Mouse (Mus musculus) limb, embryonic 15.5 days (tissue): ENCODE measurements around the gene St6galnac6. TPM values are rescaled to one million over a fixed set of nuclear protein-coding genes. Genes with fewer than 3 reads are reported as not detected.
A peak's percentile ranks its signal among the peaks of the same experiment; 100 is the strongest.

Source experiments
- ATAC-seq: fragments of 200-750 bp; cut with Nextera tagmentation; 2 replicates; pipeline ENCODE4 v1.8.0; 2017; ENCODE audit warnings: low read depth, moderate TSS enrichment; ENCODE audit not compliant: insufficient number of reproducible peaks, low FRiP score, low TSS enrichment
- H3K27ac ChIP-seq: fragments of 300-500 bp; sonication (generic); 2 replicates; pipeline ENCODE4 v1.5.1; 2015; ENCODE audit warnings: moderate library complexity, mild to moderate bottlenecking, inconsistent platforms
- H3K27me3 ChIP-seq: fragments of 300-500 bp; sonication (generic); 2 replicates; pipeline ENCODE4 v1.6.1; 2015; ENCODE audit warnings: inconsistent platforms
- H3K36me3 ChIP-seq: fragments of 300-500 bp; sonication (generic); 2 replicates; pipeline ENCODE4 v1.6.1; 2015; ENCODE audit warnings: inconsistent platforms
- H3K4me1 ChIP-seq: fragments of 300-500 bp; sonication (generic); 2 replicates; pipeline ENCODE4 v1.6.1; 2015; ENCODE audit warnings: inconsistent platforms
- H3K4me2 ChIP-seq: fragments of 300-500 bp; sonication (generic); 2 replicates; pipeline ENCODE4 v1.6.1; 2015; ENCODE audit warnings: mild to moderate bottlenecking, inconsistent platforms
- H3K4me3 ChIP-seq: fragments of 300-500 bp; sonication (generic); 2 replicates; pipeline ENCODE4 v1.5.1; 2015; ENCODE audit warnings: mild to moderate bottlenecking, inconsistent platforms
- H3K9ac ChIP-seq: fragments of 300-500 bp; sonication (generic); 2 replicates; pipeline ENCODE4 v1.6.1; 2015; ENCODE audit warnings: inconsistent platforms
- H3K9me3 ChIP-seq: fragments of 300-500 bp; sonication (generic); 2 replicates; pipeline ENCODE4 v1.6.1; 2016; ENCODE audit warnings: inconsistent platforms
- WGBS: fragments of 180-500 bp; shearing (Covaris S2); methylation state at CpG from one replicate; pipeline ENCODE4 v1.1.7; 2015; 5-methylcytosine and 5-hydroxymethylcytosine counted together
- polyA plus RNA-seq: library from polyadenylated mRNA; unstranded; fragments of >200 nt; fragmentation: Nextera tagmentation; extraction: Ambion mirVana; gene quantifications from 2 replicates; pipeline ENCODE4 v1.2.1, GENCODE M21; 2015

St6galnac6 gene
- polyA plus RNA-seq, 1 experiment from 2014 or later = 27.1 TPM

DNA sequence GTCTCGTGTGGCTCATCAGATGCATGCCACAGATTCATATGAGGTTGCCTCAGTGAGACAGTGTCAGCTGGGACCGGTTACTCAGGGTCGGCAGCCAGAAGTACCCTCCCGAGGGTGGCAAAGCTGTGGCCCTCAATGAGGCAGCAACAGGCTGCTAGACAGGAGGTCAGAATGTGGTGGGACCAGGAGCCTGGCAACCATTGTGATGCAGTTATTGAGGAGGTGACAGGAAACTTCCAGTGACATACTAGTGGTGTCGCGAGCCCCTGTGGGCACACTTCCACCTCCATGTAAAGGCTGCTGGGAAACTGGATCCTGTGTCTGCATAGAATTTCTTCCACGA lies 22.0 kb downstream of the St6galnac6 start, which contains the start of gene Ak1:
TSS of gene Ak1 (plus strand) at position 242 of the 343 bp plus-strand sequence.
- H3K4me2 ChIP-seq = no peak within 1 kb of the TSS
- peaks cover 55% of the 10 kb centered on the region for H3K4me1 ChIP-seq
- peak within 1 kb of the TSS; percentile 69 for H3K27ac ChIP-seq
- WGBS = 22% methylated on average over 7 of the region's 7 CpGs
- 0 out of 2 replicates have a peak, but pooled peaks cover 3% of the 10 kb centered on the region for H3K9me3 ChIP-seq
- no peak within 1 kb of the TSS for H3K9ac ChIP-seq
- H3K4me3 ChIP-seq = no peak within 1 kb of the TSS
- no peaks in the 10 kb centered on the region for H3K27me3 ChIP-seq
- H3K36me3 ChIP-seq = peaks cover 22% of the 10 kb centered on the region
- no peak for ATAC-seq

DNA sequence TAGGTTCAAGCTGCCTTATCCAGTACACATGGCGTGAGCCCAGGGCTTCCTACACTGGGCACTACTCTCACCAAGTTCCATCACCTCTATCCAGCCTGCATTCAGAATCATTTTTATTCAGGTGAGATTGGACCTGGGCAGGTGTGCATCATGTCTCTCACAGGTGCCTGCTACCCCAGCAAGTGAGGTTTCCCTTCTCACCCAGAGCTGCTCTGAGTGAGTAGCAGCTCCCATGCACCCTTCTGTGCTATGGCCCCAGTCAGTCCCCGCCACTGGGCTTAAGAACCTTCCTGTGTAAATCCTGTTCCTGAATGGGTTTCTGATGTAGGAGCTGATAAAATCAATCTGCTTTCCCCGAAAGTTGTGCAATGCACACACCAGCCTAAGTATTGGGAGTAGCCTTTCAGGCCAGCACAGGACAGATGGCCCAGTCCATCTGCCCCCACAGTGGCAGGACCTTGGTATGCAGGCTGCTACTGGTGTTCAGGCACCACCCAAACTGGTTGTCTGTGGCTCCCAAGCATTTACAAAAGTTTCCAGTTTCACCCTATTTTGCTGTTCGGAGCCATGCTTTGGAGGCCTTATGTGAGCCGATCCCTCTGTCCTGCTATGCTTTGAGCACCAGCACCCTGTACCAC lies 24.7 kb downstream of the St6galnac6 start:
- H3K9me3 ChIP-seq = no peaks in the 10 kb centered on the region
- H3K4me2 ChIP-seq = no peak overlapping the region
- no peak overlapping the region for H3K9ac ChIP-seq
- H3K27ac ChIP-seq = peak overlapping the region; percentile 73; the same call in 1 of the 2 replicates
- H3K4me3 ChIP-seq = no peak overlapping the region
- H3K4me1 ChIP-seq = peaks cover 79% of the 10 kb centered on the region
- 81% methylated on average over 5 of the region's 5 CpGs for WGBS
- H3K36me3 ChIP-seq = no peaks in the 10 kb centered on the region
- ATAC-seq = no peak
- H3K27me3 ChIP-seq = no peaks in the 10 kb centered on the region

DNA sequence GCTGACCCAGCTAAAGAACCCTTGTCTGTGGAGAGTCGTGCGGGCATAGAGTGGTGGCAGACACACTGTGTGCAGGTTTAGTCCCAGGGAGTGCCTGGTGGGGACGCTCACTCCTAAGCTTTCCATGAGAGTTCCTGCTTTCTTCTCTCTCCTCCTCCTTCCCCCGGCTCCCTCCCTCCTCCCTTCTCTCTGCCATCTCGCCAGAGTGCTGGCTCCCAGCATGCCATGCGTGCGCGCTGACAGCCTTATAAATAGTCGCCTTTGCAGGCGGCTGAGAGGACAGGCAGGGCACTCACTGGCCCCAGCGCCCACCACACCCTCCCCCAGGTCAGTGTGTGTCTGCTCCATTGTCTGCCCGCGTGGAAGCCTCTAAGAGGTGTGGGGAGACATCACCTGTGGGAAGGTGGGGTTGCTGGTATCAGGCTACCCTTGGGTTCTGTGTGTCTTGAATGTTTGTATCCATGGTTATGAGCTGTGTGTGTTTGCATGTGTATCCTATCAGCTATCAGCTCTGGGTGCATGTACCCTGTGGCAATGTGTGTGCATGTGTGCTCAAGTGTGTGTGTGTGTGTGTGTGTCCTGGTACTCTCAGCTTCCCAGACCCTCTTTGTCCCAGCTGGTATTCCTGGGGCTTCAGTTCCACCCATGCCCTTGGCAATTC lies 25.8 kb downstream of the St6galnac6 start:
- peak overlapping the region; percentile 26 for H3K4me3 ChIP-seq
- no peaks in the 10 kb centered on the region for H3K9me3 ChIP-seq
- WGBS = 6% methylated on average over 13 of the region's 13 CpGs
- no peaks in the 10 kb centered on the region for H3K27me3 ChIP-seq
- H3K4me2 ChIP-seq = peak overlapping the region; percentile 55
- ATAC-seq = peak; percentile 21; the same call in 1 of the 2 replicates
- peaks cover 72% of the 10 kb centered on the region for H3K4me1 ChIP-seq
- H3K9ac ChIP-seq = peak overlapping the region; percentile 4; the same call in 1 of the 2 replicates
- H3K36me3 ChIP-seq = no peaks in the 10 kb centered on the region
- peak overlapping the region; percentile 73 for H3K27ac ChIP-seq

DNA sequence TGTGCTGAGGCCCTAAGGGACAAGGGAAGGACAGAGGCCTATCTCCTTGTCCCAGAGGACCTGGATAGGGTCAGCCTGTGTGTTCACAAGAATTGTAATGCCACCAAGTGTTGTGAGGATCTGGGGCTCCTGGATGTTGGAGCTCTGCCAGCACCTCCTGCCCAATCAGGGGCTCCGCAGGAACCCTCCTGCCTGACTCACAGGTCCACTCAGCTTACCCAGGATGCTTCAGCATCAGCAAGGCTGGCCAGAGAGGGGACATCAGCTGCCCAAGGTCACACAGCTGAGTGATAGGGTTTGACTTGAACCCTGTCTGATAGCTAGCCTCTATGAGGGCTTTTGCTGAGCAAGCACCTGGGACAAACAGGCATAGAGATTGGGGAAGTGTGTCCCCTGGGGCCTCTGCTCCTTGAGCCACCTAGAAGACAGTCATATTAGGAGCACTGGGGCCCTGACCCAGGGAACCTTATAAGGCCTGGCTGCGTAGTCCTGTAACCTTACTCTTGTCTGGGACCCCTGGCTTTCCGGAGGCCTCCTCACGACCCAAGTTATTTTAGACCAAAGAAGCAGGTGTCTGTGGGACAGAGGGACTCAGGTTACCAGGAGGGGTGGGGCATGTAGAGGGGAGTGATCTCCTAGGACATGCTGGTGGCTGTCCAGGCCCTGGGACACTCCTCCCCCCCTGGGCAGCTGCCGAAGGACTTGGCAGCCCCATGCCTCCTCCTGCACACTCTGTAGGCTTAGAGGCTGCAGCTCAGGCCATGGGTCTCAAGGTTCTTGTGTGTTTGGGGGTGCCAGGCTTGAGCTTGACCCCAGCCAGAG lies 26.6 kb downstream of the St6galnac6 start:
- peak overlapping the region; percentile 4; the same call in 1 of the 2 replicates for H3K9ac ChIP-seq
- WGBS = 26% methylated on average over 5 of the region's 5 CpGs
- H3K9me3 ChIP-seq = no peaks in the 10 kb centered on the region
- H3K4me2 ChIP-seq = peak overlapping the region; percentile 55; the same call in 1 of the 2 replicates
- H3K4me1 ChIP-seq = peaks cover 64% of the 10 kb centered on the region
- no peaks in the 10 kb centered on the region for H3K27me3 ChIP-seq
- ATAC-seq = peak; percentile 32; the same call in 1 of the 2 replicates
- peak overlapping the region; percentile 73 for H3K27ac ChIP-seq
- H3K4me3 ChIP-seq = peak overlapping the region; percentile 26; the same call in 1 of the 2 replicates
- no peaks in the 10 kb centered on the region for H3K36me3 ChIP-seq

DNA sequence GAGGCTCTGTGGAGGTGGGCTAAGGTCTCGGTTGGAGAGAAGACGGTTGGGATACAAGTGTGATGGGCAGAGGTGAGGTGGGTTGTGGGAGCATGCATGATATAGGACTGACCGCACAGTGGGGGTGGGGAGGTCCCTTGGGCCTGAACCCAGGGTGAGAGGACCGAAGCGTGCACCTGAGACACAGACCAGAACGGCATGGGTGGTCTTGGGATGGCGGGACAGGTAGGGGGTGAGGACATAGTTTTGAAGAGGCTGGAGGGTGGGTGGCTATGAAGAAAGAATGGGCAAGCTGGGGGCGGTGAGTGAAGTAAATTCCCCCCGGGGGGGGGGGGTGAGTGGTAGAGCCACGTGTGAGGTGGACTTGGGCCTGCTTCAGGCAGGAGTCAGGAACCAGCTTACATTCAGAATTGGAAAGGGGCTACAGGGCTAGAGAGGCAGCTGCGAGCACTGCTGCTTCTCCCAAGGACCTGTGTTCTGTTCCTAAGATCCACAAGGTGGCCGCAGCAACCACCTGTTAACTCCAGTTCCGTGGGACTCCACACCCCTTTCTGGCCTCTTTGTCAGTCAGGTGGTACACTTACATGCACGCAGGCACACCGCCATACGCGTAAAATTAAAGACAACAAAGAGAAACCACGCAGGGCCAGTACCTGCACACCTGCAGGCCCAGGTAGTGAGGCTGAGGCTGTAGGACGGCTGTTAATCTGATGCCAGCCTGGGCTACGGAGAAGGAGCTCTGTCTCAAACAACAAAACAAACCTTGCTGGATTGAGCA lies 27.9 kb downstream of the St6galnac6 start:
- no peak overlapping the region for H3K4me2 ChIP-seq
- H3K4me3 ChIP-seq = no peak overlapping the region
- no peak for ATAC-seq
- no peaks in the 10 kb centered on the region for H3K27me3 ChIP-seq
- H3K9me3 ChIP-seq = no peaks in the 10 kb centered on the region
- H3K4me1 ChIP-seq = peaks cover 58% of the 10 kb centered on the region
- 53% methylated on average over 20 of the region's 20 CpGs for WGBS
- no peak overlapping the region for H3K9ac ChIP-seq
- H3K36me3 ChIP-seq = no peaks in the 10 kb centered on the region
- peak overlapping the region; percentile 71; the same call in 1 of the 2 replicates for H3K27ac ChIP-seq

DNA sequence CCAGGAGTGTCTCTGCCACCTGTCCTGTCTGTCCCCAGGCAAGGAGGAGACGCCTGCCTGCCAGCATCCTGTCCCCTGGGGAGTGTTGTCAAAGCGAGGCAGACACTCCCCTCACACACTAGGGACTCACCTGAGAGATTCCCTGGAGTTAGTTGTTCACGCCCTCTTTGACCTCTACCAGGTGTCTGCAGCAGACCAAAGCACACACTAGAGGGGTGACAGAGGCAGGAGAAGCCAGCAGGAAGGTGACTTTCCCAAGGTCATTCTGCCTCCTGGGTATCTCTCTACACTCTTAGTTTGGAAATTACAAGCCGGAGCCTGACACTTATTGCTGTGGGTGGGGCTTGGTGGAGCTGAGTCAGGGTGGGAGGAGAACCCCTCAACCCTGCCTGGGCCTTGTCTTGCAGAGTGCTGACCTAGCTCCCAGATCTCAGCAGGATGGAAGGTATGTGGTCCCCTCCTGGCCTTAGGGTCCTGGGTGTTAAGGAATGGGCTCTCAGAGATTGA lies 28.6 kb downstream of the St6galnac6 start:
- no peaks in the 10 kb centered on the region for H3K36me3 ChIP-seq
- ATAC-seq = no peak
- no peak overlapping the region for H3K4me3 ChIP-seq
- no peaks in the 10 kb centered on the region for H3K27me3 ChIP-seq
- 48% methylated on average over 4 of the region's 4 CpGs for WGBS
- no peaks in the 10 kb centered on the region for H3K9me3 ChIP-seq
- 0 out of 2 replicates have a peak overlapping the region, but pooled peaks have one; percentile 10 for H3K4me2 ChIP-seq
- peaks cover 58% of the 10 kb centered on the region for H3K4me1 ChIP-seq
- no peak overlapping the region for H3K9ac ChIP-seq
- H3K27ac ChIP-seq = peak overlapping the region; percentile 71

DNA sequence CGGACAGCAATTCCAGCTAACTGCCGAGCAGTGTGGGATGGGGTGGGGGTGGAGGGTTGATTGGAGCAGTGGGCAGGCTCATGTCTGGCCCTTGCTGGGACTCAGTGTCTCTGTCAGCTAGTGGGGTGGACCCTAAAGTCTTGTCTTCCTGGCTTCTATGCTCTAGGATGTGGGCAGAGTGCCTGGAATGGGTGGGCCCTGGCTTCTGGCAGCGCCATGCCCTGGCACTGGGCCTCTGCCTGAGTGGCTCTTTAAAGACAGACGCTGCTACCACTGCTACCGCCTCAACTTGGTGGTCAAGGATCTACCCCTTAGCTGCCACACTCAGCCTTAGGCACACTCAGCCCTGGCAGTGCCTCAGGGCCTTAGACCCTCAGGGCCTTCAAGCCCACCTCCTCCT lies 29.2 kb downstream of the St6galnac6 start:
- WGBS = 29% methylated on average over 5 of the region's 5 CpGs
- Histone ChIP-seq H3K27me3 (no peaks in the 10 kb centered on the region), H3K27ac (peak overlapping the region; percentile 71), H3K36me3 (no peaks in the 10 kb centered on the region), H3K9ac (no peak overlapping the region), H3K9me3 (no peaks in the 10 kb centered on the region), H3K4me2 (0 out of 2 replicates have a peak overlapping the region, but pooled peaks have one; percentile 10), H3K4me3 (no peak overlapping the region), H3K4me1 (peaks cover 62% of the 10 kb centered on the region)
- peak; percentile 20; the same call in 1 of the 2 replicates for ATAC-seq

DNA sequence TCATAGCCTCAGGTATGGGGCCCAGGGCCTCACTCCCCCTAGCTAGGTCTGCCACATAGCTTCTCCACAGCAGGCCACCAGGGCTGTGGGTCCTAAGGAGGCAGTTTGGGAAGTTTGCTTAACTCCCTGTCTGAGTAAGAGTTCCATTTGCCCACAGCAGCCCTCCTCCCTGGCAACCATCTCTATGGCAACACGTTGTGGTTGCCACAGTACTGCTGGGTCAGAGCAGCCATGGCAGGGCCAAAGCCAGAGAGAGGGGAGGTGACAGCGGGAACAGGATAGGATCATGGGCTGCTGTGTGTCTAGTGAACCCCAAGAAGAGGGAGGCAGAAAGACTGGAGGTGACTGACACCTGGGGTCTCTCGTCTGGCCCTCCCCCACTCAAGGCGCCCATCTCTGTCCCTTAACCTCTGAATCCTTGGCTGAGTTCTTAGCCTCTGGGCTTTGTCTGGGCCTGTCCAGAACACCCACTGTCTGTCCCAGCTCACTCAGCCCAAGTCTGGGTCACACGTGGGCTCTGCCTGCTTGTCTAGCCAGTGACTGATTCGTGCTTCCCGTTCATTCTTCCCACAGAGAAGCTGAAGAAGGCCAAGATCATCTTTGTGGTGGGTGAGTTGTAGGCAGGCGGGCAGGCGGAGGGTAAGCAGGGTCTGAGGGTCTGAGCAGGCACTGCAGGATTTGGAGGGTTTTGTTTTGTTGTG lies 29.9 kb downstream of the St6galnac6 start:
- 46% methylated on average over 9 of the region's 9 CpGs for WGBS
- Histone ChIP-seq H3K27me3 (no peaks in the 10 kb centered on the region), H3K9me3 (no peaks in the 10 kb centered on the region), H3K27ac (peak overlapping the region; percentile 71), H3K36me3 (no peaks in the 10 kb centered on the region), H3K9ac (no peak overlapping the region), H3K4me1 (peaks cover 63% of the 10 kb centered on the region), H3K4me3 (no peak overlapping the region), H3K4me2 (no peak overlapping the region)
- ATAC-seq = no peak

DNA sequence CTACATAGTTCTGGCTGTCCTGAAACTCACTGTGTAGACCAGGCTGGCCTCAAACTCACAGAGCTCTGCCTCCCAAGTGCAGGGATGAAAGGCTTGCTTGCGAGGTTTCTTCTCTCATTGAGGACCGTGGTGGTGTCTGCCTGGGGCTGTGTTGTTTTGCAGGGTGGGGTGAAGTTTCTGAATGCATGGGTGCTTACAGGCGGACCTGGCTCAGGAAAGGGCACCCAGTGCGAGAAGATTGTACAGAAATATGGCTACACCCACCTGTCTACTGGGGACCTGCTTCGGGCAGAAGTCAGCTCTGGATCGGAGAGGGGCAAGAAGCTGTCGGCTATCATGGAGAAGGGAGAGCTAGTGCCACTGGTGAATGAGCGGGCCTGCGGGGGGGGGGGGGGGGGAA lies 30.5 kb downstream of the St6galnac6 start:
- Histone ChIP-seq H3K4me3 (no peak overlapping the region), H3K4me1 (peaks cover 57% of the 10 kb centered on the region), H3K4me2 (no peak overlapping the region), H3K36me3 (no peaks in the 10 kb centered on the region), H3K9ac (no peak overlapping the region), H3K9me3 (no peaks in the 10 kb centered on the region), H3K27me3 (no peaks in the 10 kb centered on the region), H3K27ac (no peak overlapping the region; the same call in 1 of the 2 replicates)
- ATAC-seq = no peak
- WGBS = 71% methylated on average over 7 of the region's 9 CpGs

DNA sequence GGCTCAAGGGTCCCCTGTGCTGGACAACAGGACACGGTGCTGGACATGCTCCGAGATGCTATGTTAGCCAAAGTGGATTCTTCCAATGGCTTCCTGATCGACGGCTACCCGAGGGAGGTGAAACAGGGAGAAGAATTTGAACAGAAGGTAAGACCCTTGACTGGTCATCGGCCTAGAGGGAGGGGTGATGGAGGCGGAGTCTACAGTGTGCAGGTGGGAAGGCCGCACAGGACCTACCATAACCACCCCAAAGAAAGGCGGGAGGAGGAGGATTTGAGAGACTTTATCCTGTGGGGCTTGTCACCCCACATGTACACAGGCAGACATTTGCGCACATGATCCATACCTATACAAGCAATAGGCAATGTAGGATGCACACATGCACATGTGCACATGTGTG lies 31.5 kb downstream of the St6galnac6 start:
- ATAC-seq = no peak
- Histone ChIP-seq H3K27me3 (no peaks in the 10 kb centered on the region), H3K27ac (no peak overlapping the region), H3K4me3 (no peak overlapping the region), H3K4me1 (peaks cover 47% of the 10 kb centered on the region), H3K9me3 (no peaks in the 10 kb centered on the region), H3K9ac (no peak overlapping the region), H3K4me2 (no peak overlapping the region), H3K36me3 (no peaks in the 10 kb centered on the region)
- 85% methylated on average over 10 of the region's 10 CpGs for WGBS
